Mouse (Mus musculus) retina, postnatal 1 day (tissue): ENCODE data around the gene Tnik.

Experiments
- DNase-seq: peaks from one replicate; pipeline ENCODE4 v3.0.0-alpha.2; 2012

Tnik gene

DNA sequence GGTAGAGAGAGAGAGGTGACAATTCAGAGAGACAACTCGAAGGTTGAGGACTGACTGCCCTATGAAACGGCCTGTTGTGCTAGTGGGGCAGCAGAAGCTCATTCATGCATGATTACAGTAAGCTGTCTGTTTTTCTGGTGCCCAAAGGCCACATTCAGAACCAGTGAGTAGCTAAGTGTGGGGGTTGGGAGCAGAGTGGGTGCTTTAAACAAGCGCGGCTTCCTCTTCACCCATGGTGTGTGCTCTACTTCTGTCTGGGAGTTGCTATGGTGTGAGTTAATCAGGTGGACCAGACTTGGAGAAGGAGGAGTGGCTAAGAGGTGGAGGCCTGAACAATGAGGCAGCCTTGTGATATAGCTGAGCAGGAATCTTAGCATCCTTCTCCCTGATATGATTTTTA, 2.2 kb downstream of the Tnik start:
- DNase-seq, result peak; percentile 90

DNA sequence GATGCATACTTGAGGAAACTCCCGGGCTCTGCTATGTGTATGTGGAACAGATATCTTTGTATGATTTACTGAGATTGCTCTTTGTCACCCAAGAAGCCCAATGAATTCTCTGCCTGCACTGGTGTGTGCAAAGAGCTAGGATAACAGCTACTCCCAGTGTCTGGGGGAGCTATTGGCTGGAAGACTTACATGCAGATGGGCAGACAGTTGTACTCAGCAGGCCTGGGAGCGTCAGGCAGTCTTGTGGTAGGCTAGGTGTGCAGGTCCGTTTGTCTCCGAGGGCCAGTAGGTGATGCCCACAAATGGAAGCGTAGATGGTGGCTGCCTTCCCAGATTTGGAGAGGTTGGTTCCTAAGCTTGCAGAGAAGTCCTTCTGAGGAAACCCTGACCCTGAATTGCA, 2.6 kb downstream of the Tnik start:
- no peak for DNase-seq

DNA sequence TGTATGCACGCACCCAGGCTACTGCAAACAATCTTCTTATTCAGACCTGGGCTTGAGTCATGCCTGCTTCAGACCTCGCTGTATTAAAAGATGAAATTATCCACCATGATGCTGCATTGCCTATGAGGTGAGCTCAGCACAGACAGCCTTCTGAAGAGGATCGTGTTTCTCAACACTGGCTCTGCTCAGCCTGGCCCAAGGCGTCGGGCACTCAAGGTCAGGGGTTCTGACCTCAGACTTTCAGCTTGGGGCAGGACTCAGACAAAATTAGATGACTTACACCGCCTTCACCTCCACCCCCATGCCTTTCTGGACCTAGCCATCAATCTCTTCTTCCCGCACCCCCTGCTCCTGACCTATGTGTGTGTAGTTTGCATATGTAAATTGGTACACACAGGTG, 4.2 kb downstream of the Tnik start:
- DNase-seq, result no peak

DNA sequence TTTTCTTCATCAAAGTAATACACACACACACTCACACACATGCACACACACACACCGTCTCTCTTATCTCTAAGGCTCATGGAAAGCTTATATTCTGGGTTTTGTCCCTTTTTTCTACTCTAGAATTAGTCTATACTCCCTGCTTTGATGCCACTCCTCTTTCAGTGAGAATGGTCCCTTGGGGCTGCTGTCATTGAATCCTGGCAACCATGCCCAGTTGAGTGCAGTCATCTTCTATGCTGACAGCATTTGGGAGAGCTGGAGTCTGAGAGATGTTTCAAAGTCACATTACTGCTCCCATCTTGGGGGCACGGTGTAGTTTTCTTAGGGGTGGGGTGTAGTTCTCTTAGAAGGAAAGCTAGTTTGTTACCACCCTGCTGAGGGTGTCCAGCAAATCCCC, 6.7 kb downstream of the Tnik start:
- DNase-seq, result no peak

DNA sequence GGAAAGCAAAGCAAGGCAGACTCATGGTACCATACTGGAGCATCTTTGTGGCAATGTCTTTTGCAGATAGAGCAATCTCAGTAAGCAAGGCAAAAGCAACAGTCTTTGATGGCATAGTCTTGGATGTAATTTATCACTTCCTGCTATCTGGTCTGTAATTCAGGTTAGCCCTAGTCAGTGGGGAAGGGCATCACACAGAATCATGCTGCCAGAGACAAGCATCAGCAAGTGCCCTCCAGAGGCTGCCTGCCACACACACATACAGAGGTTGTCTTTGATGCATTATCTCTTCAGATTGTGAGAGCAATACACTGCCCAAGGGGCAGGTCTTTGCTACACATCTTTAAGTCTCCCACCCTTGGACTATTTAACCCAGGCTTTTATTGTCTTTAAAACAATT, 8.9 kb downstream of the Tnik start:
- DNase-seq, result no peak

DNA sequence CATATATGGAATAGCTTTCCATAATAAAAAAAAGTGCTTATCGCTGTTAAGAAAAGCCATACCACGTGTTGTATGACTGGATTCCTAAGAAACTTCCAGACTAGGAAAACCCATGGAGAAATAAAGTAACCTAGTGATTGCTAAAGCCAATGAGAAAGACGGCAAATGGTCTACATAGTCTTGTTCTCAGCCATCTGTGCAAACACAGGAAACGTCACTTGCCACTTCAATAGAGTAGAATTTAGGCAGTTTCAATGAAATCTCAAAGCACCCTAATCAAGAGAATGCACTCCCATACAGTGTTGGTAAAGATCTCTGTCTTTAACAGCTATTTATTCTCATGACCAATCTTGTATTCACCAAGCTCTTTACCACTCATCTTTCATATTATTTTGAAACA, 11.7 kb downstream of the Tnik start:
- DNase-seq, result no peak

DNA sequence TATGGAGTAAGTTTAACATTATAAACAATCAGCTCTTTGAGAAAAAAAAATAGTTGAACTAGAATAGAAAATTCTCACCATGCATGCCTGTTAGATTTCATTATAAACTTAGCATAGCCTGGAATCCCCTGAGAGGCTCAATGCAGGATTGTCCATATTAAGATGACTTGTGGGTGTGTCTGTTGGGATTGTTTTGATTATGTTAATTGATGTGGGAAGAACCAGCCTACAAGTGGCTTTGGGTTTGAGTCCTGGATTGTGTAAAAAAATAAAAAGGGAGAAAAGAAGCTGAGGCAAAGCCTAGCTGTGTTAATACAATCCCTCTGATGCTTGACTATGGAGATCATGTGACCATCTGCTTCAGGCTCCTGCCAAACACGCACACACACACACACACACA, 26.7 kb downstream of the Tnik start:
- DNase-seq, result no peak

DNA sequence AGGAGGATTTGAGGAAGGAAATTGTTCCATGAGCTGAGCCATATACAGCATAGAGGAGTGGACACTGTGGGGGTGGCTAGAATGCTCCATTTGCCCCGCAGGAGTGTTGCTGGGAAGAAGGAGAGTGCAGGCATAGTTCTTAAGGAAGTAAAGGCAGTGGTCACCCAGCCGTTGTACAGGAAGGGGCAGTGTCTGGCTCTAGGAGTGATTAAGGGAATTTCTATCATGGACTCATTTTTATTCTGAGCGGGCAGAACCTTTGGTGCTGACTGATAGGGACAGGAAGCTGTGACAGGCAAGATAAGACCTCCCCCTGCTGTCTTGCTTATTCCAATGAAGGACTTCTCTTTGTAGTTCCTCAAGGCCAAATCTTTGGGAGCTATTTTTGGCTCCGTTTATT, 38.4 kb downstream of the Tnik start:
- no peak for DNase-seq

DNA sequence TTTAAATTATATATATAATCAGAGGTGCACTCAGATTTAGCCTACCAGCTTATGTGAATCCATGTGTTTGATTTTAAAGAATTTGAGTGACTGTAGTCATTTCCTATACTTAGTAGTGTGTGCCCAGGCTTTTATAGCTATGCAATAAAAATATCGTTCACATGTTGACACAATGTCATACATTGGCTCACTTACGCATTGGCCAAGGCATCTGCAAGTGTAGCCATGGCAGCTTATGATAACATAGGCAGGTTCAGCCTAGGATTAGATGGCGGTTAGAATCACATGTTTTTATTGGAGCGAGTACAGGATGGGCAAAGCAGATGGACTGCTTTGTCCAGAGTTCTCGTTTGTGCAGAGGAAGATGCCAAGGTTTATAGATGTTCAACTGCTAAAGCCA, 40.9 kb downstream of the Tnik start:
- no peak for DNase-seq

DNA sequence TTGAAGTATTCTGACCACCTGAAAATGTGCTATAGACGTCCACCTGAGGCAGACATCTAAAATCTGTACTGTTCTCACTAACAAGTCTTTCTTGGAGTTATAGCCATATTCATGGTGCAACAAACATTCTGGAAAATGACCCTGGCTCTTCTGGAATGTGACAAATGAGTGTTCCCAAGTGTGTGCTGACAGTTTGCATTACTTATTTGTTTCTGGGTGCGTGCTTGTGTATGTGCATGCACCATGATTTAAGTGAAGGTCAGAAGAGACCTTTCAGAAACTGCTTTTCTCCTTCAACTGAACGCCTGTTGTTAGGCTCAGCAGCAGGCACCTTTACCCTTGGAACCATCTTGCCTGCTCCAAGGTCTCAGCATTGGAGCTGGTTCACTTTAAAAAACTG, 43.8 kb downstream of the Tnik start:
- no peak for DNase-seq

DNA sequence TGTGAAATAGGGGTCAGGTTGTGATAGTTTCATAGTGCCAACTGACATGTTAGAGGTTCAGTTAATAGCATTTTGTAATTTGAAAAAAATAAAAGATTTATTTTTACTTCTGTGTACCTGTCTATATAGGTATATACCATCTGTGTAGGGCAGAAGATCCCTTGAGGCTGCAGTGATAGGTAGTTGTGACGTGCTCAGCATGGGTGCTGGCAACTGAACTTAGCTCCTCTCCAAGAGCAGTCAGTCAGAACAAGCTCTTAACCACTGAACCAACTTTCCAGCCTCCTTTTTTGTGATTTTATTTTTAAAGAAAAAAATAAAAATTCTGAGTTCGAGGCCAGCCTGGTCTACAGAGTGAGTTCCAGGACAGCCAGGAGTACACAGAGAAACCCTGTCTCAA, 51.4 kb downstream of the Tnik start:
- DNase-seq, result no peak

DNA sequence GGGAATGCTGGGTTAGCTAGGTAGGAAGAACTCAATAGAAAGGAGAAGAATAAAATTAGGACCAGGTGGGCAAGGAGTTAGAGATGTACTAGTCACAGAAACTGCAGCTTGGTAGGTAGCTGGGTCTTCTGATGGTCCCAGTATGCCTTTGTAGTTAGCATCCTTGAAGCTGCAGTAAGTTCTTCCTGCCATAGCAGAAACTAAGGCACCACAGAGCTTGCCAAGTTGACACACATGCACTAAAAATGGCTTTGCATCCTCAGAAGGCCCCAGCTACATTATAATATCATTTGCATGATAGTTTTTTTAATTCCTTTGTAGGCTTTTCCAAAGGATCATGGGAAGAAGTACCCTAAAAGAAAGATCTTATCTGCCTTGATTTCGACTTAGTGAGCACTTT, 54.3 kb downstream of the Tnik start:
- DNase-seq, result no peak

DNA sequence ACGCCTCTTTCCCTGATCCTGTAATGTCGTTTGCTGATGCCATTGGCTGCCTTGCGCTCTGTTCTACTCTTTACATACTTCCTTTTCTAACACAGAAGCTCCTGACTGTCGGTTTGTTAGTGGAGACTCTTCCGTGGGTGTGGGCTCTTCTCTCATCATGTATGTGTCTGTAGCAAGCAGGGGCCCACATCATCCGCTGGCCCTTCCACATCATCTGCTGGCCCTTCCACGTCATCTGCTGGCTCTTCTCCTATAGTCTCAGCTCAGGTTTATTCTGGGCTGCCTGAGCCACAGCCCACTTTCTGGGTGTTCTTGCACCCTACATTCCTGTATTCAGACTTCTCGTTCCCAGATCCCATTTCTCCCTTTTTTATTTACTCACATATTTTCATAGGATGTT, 58.6 kb downstream of the Tnik start:
- DNase-seq, result no peak

DNA sequence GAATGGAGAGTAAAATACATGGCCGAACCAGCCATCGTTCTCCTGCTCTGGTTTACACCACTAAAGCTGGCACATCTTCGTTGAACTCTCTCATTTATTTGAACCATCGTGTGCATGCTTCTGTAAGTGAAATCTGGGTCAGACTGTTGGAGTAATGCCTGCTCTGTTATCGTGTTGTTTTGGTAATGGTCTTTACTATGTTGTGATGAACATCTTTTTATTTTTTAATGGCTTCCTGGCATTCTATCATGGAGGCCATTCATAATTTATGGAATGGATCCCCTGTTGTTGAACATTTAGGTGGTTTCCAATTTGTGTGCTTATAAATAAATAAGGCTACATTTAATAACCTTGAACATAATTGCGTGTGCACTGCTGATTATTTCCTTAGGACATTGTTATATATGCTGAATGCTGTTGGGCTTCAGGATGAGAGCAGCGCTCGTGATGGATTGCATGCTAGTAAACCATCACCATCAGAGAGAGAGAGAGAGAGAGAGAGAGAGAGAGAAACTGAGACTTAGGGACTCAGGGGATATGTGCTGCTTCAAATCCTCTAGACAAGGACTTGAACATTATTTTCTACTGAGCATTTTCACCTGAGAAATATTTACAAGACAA, 62.7 kb downstream of the Tnik start:
- DNase-seq, result peak; percentile 20

DNA sequence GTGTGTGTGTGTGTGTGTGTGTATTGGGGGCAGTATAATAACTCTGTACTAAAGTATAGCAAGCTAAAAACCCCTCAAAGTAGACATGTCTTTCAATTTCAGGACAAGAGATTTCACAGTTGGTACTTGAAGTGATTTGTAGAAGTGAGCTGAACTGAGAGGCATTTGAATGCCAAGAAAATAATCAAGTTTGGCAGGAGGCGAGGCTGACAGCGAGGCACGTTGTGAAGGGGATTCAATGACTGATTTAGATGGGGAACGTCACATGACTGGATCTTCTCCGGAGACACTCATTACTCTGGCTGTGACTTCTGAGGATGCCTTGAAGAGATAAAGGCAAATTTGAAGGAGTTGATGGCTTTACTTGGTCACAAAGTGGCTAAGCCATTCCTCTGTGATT, 69.3 kb downstream of the Tnik start:
- DNase-seq, result peak; percentile 15

DNA sequence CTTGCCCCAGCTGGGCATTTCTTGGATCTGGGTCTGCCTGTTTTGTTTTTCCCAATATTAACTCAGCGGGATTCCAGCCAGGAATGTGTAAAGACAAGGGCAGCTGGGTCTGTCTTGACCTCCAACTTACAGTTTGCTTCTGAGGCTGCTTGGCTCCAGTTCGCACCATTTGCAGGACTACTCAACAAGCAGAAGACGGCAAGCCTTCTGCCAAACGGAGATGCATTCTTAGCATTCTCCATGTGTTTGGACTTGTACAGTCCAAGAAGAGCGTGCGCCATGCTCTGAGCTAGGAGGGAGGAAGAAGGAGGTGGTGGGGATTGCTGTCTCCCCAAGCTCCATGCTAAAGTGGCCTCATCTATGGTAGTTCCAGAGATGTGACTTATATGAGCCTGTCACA, 70.9 kb downstream of the Tnik start:
- no peak for DNase-seq

DNA sequence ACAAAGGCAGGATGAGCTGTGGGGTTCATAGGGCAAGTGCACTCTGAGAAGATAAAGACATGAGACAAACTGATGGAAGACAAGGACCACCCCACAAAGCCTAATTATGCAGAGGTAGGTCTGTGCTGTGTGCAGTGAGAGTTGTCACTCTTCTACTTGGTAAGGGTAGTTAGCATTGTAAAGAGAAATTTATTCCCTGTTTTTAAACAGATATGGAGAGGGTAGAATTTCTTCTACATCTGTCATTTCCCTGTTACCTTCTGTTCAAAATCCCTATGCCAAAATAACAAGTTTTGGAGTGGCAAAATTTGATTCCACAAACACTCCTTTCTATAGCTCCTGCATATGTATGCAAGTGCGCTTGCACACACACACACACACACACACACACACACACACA, 71.5 kb downstream of the Tnik start:
- DNase-seq, result no peak

DNA sequence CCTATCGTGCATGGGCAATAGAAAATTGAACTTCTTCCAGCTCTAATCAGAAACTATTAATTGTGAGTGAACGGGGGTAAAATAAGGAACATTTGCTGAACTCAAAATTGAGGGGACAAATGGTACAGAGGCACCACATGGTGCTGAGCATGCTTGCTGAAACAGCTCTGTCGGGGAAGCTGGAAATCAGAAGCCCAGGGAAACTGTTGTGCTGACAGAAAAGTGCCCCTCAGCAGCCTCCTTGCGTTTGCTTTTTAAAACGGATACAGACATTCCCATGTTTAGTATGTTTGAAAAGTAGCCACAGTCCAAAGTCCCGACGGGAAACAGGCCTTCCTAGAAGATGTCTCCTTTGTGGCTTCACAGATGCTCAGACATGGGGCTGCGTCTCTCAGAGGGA, 77.1 kb downstream of the Tnik start:
- no peak for DNase-seq

DNA sequence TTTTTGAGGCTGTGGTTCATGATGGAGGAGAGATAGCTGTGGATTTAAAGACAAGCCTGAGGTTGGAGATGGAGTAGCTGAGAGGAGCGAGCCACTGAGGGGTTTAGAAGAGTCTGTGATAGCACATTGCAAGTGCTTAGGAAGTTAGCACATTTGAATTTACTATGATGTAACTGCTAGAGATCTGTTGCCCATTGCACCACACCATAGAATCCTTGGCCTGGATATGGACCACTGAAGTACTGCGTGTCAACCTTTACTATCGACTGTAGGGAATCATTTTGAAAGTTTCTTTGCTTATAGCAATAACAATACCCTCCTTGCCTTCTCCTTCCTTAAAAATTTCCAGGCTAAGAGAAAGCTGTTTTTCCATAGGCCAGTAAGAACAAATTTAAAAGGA, 80.2 kb downstream of the Tnik start:
- DNase-seq, result no peak

DNA sequence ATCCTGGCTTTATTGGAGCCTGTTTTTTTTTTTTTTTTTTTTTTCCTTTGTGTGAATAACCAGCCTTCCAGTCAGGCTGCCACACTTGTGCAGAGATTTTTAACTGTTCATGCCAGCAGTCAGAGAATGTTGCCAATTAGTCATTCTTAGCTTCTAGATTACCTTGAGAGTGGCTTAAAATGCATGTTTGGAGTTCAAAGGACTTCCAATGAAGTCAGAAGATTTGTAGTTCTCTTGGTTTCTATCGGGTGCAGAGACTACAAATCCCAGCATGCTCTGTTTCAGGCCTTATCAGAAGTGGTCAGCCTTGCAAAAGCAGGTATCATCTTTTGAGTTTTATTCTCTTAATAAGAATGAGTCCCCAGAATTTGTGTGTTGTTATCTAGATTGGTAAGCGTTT, 80.6 kb downstream of the Tnik start:
- no peak for DNase-seq

DNA sequence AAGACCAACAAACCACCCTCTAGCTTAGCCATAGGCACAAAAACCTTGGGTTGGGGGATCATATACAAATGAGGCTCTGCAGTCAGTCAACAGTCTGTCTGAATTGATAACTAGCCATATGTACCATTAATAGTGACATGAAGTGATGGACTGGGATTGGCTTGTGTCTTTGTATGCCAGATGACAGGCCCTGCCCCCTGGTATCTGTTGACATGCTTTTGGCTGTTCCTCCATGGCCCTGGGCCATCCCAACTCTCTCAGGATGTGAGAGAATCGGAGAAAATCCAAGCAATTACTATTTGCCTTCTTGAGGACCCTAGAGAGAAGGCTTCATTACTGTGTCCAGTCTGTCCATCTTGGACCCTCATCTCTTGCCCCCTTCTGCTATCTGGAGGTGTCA, 82.4 kb downstream of the Tnik start:
- DNase-seq, result no peak

DNA sequence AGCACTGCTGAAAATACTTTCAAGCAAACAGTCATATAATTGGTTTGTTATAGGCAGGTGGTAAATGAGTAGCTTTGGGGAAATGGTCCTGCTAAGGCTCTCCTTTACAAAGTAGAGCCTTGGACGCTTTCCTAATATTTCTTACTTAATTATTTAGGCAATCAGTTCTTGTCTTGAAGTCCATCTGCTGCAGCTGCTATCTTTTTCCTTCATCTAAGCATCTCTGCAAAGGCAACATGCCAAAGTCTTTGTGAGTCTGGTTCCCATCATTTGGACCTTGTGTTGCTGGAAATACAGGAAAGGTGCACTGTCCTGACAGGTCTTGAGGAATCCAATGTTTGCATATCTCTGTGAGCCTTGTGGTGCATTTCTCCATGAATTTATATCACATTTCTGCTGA, 82.9 kb downstream of the Tnik start:
- DNase-seq, result no peak

DNA sequence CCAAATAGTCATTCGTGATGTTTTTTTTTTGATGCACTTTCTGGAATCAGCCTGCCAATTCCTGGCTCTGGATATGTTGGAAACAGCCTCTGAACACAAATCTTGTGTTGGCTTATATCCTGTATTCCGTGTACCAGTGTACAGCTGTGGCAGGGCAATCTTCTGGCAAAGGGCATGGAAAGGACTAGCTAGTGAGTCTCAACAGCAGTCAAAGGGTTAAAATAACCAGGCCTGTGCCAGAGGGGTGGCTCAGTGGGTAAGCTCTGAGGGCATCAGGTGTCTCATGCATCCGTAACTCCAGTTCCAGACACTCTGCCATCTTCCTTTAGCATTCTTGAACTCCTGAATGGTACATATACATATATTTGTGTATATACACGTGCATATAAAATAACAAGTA, 83.5 kb downstream of the Tnik start:
- no peak for DNase-seq

DNA sequence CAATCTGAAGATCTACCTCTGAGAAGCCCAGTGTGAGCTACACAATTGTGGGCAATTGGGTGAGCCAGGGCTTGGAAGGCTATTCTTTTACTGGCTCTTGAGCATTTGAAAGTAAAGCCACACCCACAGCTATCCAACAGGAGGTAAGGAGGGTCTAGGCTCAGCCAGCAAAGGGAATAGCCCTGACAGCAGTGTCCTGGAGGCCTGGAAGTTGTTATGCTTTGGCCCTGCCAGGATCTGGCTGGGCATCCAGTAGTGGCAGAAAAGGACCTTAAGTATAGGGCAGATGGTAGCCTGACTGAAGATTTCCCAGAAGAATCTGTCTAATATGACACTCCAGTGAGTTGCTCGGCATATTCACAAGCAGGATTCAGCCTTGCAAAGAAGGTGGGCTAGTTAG, 85.7 kb downstream of the Tnik start:
- DNase-seq, result no peak

DNA sequence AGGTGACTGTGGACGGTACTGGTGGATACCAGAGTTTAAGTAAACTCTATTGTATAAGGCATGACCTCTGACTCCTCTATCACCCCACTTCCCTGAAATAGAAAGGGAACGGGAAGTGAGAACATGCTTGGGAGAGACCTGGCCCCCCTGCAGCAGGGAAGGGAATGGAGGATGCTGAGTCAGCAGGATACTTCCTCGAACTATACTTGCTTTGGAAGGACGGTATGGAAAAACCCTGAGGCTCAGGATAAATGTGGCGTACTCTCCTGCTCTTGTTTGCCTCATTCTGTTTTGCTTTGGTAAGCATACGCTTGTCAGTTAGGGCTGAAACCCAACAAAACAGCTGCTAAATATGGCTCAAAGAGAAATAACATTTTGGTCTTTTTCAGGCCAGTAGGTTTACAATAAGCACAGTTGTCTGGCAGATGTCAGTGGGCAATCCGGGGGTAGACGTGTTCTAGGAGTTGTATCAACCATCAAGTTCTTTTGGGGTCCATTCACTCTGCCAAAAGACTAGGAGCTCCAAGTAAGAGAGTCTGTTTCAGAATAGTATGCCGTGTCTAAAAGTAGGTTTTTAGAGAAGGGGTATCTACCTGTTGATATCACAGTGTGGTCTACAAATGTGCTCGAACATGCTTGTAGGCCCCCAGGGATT, 87.3 kb downstream of the Tnik start:
- DNase-seq, result no peak

DNA sequence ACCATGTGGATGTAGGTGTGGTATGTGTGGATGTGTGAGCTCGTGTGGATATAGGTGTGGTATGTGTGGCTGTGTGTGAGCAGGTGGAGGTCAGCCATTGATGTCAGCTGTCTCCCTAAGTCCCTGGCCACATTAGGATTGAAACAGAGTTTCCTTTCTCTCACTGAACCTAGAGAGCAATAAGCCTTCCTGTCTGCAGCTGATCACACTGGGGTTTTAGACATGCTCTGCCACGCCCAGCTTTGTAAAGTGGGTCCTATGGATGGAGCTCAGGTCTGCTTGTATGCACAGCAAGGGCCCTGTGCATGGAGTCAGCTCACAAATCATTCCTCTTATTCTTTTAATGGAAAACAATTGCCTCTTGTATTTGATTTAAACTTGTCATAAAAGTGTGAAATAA, 95.4 kb downstream of the Tnik start:
- DNase-seq, result no peak
